ENCODE assay signal across 8 mouse cellular contexts in genomic region chr2:178023011-178023611, GRCm38 (mm10). TPM values are rescaled to one million over a fixed set of nuclear protein-coding genes. Genes with fewer than 3 reads are reported as not detected.
DNase-seq lines count a peak whose midpoint lies in the region; ATAC-seq and TF ChIP-seq lines count a peak whose summit lies in the region.
"Not testable (repeated sequence)": the region's sequence is repeated elsewhere in the genome, so short reads cannot be mapped to it uniquely, and the experiment has no call there.

Gene Zfp971, plus strand, starts transcription at chr2:178023284.

- peak within 1 kb of the TSS; percentile 50 for H3K4me3 ChIP-seq in hindbrain, postnatal 0 days (ENCODE audit: low read length)

- H3K9ac ChIP-seq in hindbrain, postnatal 0 days (replicated peaks; ENCODE audit: low read length): not testable (repeated sequence)

- ATAC-seq in common myeloid progenitor, adult 5-6 weeks (replicated peaks; ENCODE audit: low read depth, poor library complexity, severe bottlenecking): peak; percentile 71
- ATAC-seq in hindbrain, postnatal 0 days: not testable (repeated sequence)

- peak within 1 kb of the TSS; percentile 53 for H3K4me2 ChIP-seq in hindbrain, postnatal 0 days (ENCODE audit: low read depth, low read length)

- not testable (repeated sequence) for H3K9me3 ChIP-seq in hindbrain, postnatal 0 days (ENCODE audit: low read length)

- H3K36me3 ChIP-seq in hindbrain, postnatal 0 days (ENCODE audit: insufficient read depth, low read length): not testable (repeated sequence)

- WGBS in hindbrain, postnatal 0 days: 2% methylated on average over 12 of the region's 15 CpGs

- not testable (repeated sequence) for H3K27me3 ChIP-seq in hindbrain, postnatal 0 days (ENCODE audit: insufficient read depth, low read length)

- not testable (repeated sequence) for H3K4me1 ChIP-seq in hindbrain, postnatal 0 days (ENCODE audit: insufficient read depth, low read length)

- H3K27ac ChIP-seq in hindbrain, postnatal 0 days: not testable (repeated sequence)

- peak; percentile 45 for DNase-seq in Muller cell, postnatal 12 days (ENCODE audit: inconsistent ontology term)
- DNase-seq in gastrocnemius, postnatal 10 days: peak; percentile 28
- peak; percentile 18 for DNase-seq in hindbrain, postnatal 0 days (ENCODE audit: low spot score)
- peak; percentile 17 to 47 for DNase-seq in left cerebral cortex, adult 18-20 months (ENCODE audit: low spot score in 2 of 2)
- DNase-seq in lung, postnatal 25 days (ENCODE audit: low spot score): peak; percentile 70
- peak; percentile 47 for DNase-seq in ovary, postnatal 36 days (ENCODE audit: low spot score)
- DNase-seq in thymus, postnatal 36 days: peak; percentile 34 to 47

- TF ChIP-seq CTCF in hindbrain, postnatal 0 days (IDR thresholded peaks at IDR 0.05; ENCODE audit: low read depth): not testable (repeated sequence)

RNA-seq across cellular contexts. Expression of gene Zfp971, which starts in this region (rescaled TPM):
- total RNA-seq in common myeloid progenitor, adult 5-6 weeks (2017): 18.2 and 21.1 TPM in 2 replicates
- total RNA-seq in gastrocnemius, postnatal 10 days (2021): 10 to 100 TPM; 17.7 to 19.8 TPM
- 5.5 and 7.1 TPM in 2 replicates for total RNA-seq in hindbrain, postnatal 0 days (2014; rRNA removed)
- polyA plus RNA-seq in hindbrain, postnatal 0 days (2015; fragmentation: Nextera tagmentation; extraction: Ambion mirVana): 15.0 and 15.8 TPM in 2 replicates
- total RNA-seq in left cerebral cortex, adult 18-20 months (2021): 10 to 100 TPM; 29.7 to 29.9 TPM

Comparison
In these comparisons a context has a peak if more than half of its experiments do, and no peak if none do; other contexts are left out.
1. DNase-seq: peak in every context shown above with its lines; median percentile 70 in lung, postnatal 25 days; 47 in ovary, postnatal 36 days; 45 in Muller cell, postnatal 12 days; 40 in thymus, postnatal 36 days; 32 in left cerebral cortex, adult 18-20 months; 28 in gastrocnemius, postnatal 10 days; 18 in hindbrain, postnatal 0 days.